Mouse (Mus musculus) CH12.LX (cell line): ENCODE measurements around the gene Cebpa. TPM values are rescaled to one million over a fixed set of nuclear protein-coding genes. Genes with fewer than 3 reads are reported as not detected.

Source experiments
- DNase-seq: peaks from one replicate; pipeline ENCODE4 v3.0.0-alpha.2; 2013; ENCODE audit errors: extremely low read depth
- H3K27ac ChIP-seq: 2 replicates; pipeline ENCODE4 v1.5.1; 2012; ENCODE audit warnings: low read depth, mild to moderate bottlenecking, control low read depth, moderate library complexity; ENCODE audit not compliant: insufficient read depth
- H3K27me3 ChIP-seq: replicated peaks from 2 replicates; pipeline ENCODE3; 2012; ENCODE audit warnings: inconsistent platforms
- H3K36me3 ChIP-seq, 2 experiments: replicated peaks in 1 of 2; 2 replicates each; pipeline versions ENCODE3 to v1.6.1; 2012; ENCODE audit warnings: inconsistent platforms in 1 of 2, low read length in 1 of 2, mild to moderate bottlenecking in 1 of 2, mixed read lengths in 1 of 2, moderate library complexity in 1 of 2; ENCODE audit not compliant: control insufficient read depth in 1 of 2, insufficient read depth in 1 of 2
- H3K4me1 ChIP-seq, 2 experiments: 2 replicates each; pipeline ENCODE4 v1.6.1; 2012; ENCODE audit warnings: inconsistent platforms in 1 of 2, moderate library complexity in 1 of 2; ENCODE audit not compliant: insufficient read depth in 2 of 2, control insufficient read depth in 1 of 2
- H3K4me2 ChIP-seq: 2 replicates; pipeline ENCODE4 v1.6.1; 2012; ENCODE audit warnings: low read depth, mild to moderate bottlenecking, control low read depth; ENCODE audit not compliant: poor library complexity, insufficient read depth, severe bottlenecking
- H3K4me3 ChIP-seq, 3 experiments: fragments of 150-350 bp in 1 of 3; sonication (generic) in 1 of 3; replicated peaks in 1 of 3; 2 replicates each; pipeline versions ENCODE3 to v1.5.1; 2011 to 2012; ENCODE audit warnings: low read depth in 2 of 3, low read length in 2 of 3, mild to moderate bottlenecking in 2 of 3, moderate library complexity in 2 of 3, control low read depth in 1 of 3, improper control_type of control experiment in 1 of 3, inconsistent platforms in 1 of 3, mixed read lengths in 1 of 3; ENCODE audit not compliant: poor library complexity in 1 of 3
- H3K79me2 ChIP-seq: replicated peaks from 2 replicates; pipeline ENCODE4 v1.6.1; 2012; ENCODE audit warnings: mild to moderate bottlenecking, moderate library complexity; ENCODE audit not compliant: control insufficient read depth, poor library complexity, insufficient read depth, severe bottlenecking; ENCODE audit errors: extremely low read depth
- H3K9ac ChIP-seq: 2 replicates; pipeline ENCODE4 v1.6.1; 2012; ENCODE audit warnings: low read depth, mild to moderate bottlenecking, control low read depth, moderate library complexity; ENCODE audit not compliant: insufficient read depth
- H3K9me3 ChIP-seq: replicated peaks from 2 replicates; pipeline ENCODE3; 2012; ENCODE audit warnings: low read length, inconsistent platforms, mixed read lengths
- CTCF ChIP-seq, 2 experiments: IDR thresholded peaks in 1 of 2; conservative IDR thresholded peaks in 1 of 2; 2 replicates each; pipeline ENCODE4 v1.5.1; 2011 to 2012; ENCODE audit warnings: low read depth in 2 of 2, low read length in 2 of 2, improper control_type of control experiment in 1 of 2, inconsistent platforms in 1 of 2, mild to moderate bottlenecking in 1 of 2, moderate library complexity in 1 of 2
- GABPA ChIP-seq: IDR thresholded peaks from 2 replicates; pipeline ENCODE4 v1.6.1; 2012; ENCODE audit warnings: low read depth, low read length, improper control_type of control experiment, inconsistent platforms; ENCODE audit not compliant: insufficient replicate concordance
- JUND ChIP-seq: conservative IDR thresholded peaks from 2 replicates; pipeline ENCODE4 v1.6.1; 2011; ENCODE audit warnings: low read depth, low read length, improper control_type of control experiment
- KAT2A ChIP-seq: IDR thresholded peaks from 2 replicates; pipeline ENCODE4 v1.6.1; 2012; ENCODE audit warnings: low read length, improper control_type of control experiment, inconsistent platforms; ENCODE audit not compliant: insufficient replicate concordance
- MAFK ChIP-seq: IDR thresholded peaks from 2 replicates; pipeline ENCODE4 v1.6.1; 2011; ENCODE audit warnings: low read length, improper control_type of control experiment; ENCODE audit not compliant: insufficient replicate concordance
- MAX ChIP-seq: IDR thresholded peaks from 2 replicates; pipeline ENCODE4 v1.6.1; 2011; ENCODE audit warnings: low read length, improper control_type of control experiment
- MAZ ChIP-seq: IDR thresholded peaks from 2 replicates; pipeline ENCODE4 v1.6.1; 2012; ENCODE audit warnings: low read depth, mild to moderate bottlenecking, inconsistent platforms, low read length, improper control_type of control experiment, moderate library complexity
- MEF2A ChIP-seq: IDR thresholded peaks from 2 replicates; pipeline ENCODE4 v1.6.1; 2014; ENCODE audit warnings: low read depth, mild to moderate bottlenecking, inconsistent platforms, low read length, improper control_type of control experiment, borderline replicate concordance
- MXI1 ChIP-seq: IDR thresholded peaks from 2 replicates; pipeline ENCODE4 v1.6.1; 2011; ENCODE audit warnings: mild to moderate bottlenecking, low read depth, low read length, improper control_type of control experiment
- PAX5 ChIP-seq: IDR thresholded peaks from 2 replicates; pipeline ENCODE4 v1.6.1; 2012; ENCODE audit warnings: low read length, inconsistent platforms, mixed read lengths
- RCOR1 ChIP-seq: conservative IDR thresholded peaks from 2 replicates; pipeline ENCODE4 v1.6.1; 2012; ENCODE audit warnings: low read depth, mild to moderate bottlenecking, inconsistent platforms, low read length, improper control_type of control experiment
- SIN3A ChIP-seq: IDR thresholded peaks from 2 replicates; pipeline ENCODE4 v1.6.1; 2012; ENCODE audit warnings: low read length, improper control_type of control experiment, inconsistent platforms
- SMC3 ChIP-seq: IDR thresholded peaks from 2 replicates; pipeline ENCODE4 v1.6.1; 2011; ENCODE audit warnings: low read depth, low read length, improper control_type of control experiment
- UBTF ChIP-seq: IDR thresholded peaks from 2 replicates; pipeline ENCODE4 v1.6.1; 2012; ENCODE audit warnings: low read depth, mild to moderate bottlenecking, inconsistent platforms, low read length, improper control_type of control experiment, moderate library complexity
- dilution Hi-C: fragments of 300-500 bp; cut with MboI; formaldehyde crosslinking; loops from 2 replicates; pipeline ENCODE4 v1.14.3; 2020; ENCODE audit warnings: low sequenced_read_pairs; ENCODE audit not compliant: extremely low pct_unique_long_range_greater_than_20kb, extremely low pct_ligation_motif_present
- in situ Hi-C: fragments of 300-500 bp; cut with MboI; formaldehyde crosslinking; loops from 3 replicates; pipeline ENCODE4 v1.14.3; 2019; ENCODE audit warnings: low sequenced_read_pairs, low pct_ligation_motif_present, low pct_unique_long_range_greater_than_20kb, mixed read lengths
- polyA plus RNA-seq: library from polyadenylated mRNA; unstranded; fragments of >175 nt; gene quantifications from 2 replicates; pipeline ENCODE4 v1.2.1, GENCODE M21; 2012; ENCODE audit warnings: low read depth; ENCODE audit not compliant: insufficient read length
- total RNA-seq, 2 experiments: library from RNA; depleted of rRNA; stranded (reverse); fragments of 300-350 nt in 1 of 2; fragments of >200 nt in 1 of 2; gene quantifications; 2 replicates each; pipeline ENCODE4 v1.2.3; 2012 to 2014

Cebpa gene
- total and polyA plus RNA-seq, 3 experiments, result not detected

- TF ChIP-seq MXI1 (no peak), SIN3A (no peak), UBTF (no peak), KAT2A (no peak), SMC3 (no peak), GABPA (no peak), JUND (no peak)
- dilution Hi-C loops (no loop called here), in situ Hi-C loops (no loop called here)
- no peak overlapping the region for H3K9ac ChIP-seq
- H3K9me3 ChIP-seq, result peaks cover 8% of the 10 kb centered on the region
- H3K4me1 ChIP-seq, result peaks cover 3 to 29% of the 10 kb centered on the region in 2 experiments
- no peak overlapping the region for H3K27ac ChIP-seq
- H3K4me3 ChIP-seq, result no peak overlapping the region
- no peaks in the 10 kb centered on the region for H3K27me3 ChIP-seq
- peak; percentile 34 for DNase-seq
- no peaks in the 10 kb centered on the region for H3K36me3 ChIP-seq
- no peaks in the 10 kb centered on the region for H3K79me2 ChIP-seq
- H3K4me2 ChIP-seq, result no peak overlapping the region
These were observed 5.7 kb downstream of the Cebpa start for GRCm38 (mm10) chr7:35124745-35125144.

DNA sequence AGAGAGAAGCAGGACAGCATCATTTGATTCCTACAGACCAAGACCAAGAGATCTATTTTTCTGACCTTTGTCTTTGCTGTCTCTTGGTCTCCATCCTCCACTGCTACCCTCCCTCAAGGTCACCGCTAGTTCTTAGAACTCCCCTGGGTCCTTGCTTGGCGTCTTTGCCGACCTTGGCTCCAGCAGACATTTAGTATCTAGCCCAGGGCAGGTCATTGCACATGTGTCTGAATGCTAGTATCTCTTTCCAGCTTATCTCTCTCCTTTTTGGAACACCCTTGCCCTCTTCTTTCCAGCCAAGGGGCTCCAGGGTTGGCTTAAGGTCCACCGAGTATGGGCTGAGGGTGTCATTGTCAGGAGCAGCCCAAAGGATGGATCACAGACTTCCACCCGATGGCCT is 6.9 kb downstream of the Cebpa start:
- no peaks in the 10 kb centered on the region for H3K79me2 ChIP-seq
- no peak for TF ChIP-seq MAZ
- no peak for TF ChIP-seq MAFK
- TF ChIP-seq, all 38 proteins: peak for 0
- Histone ChIP-seq H3K4me2 (no peak overlapping the region), H3K27ac (no peak overlapping the region), H3K9me3 (no peaks in the 10 kb centered on the region), H3K36me3 (no peaks in the 10 kb centered on the region), H3K9ac (no peak overlapping the region), H3K27me3 (no peaks in the 10 kb centered on the region), H3K4me3 (no peak overlapping the region), H3K4me1 (peaks cover 3 to 29% of the 10 kb centered on the region in 2 experiments)
- no peak for DNase-seq
- in situ Hi-C loops (no loop called here), dilution Hi-C loops (no loop called here)

GRCm38 (mm10) chr7:35127001-35127400 is 7.9 kb downstream of the Cebpa start:
- no peak for DNase-seq
- no peak overlapping the region for H3K9ac ChIP-seq
- no peaks in the 10 kb centered on the region for H3K27me3 ChIP-seq
- H3K36me3 ChIP-seq, result no peaks in the 10 kb centered on the region
- peaks cover 3 to 29% of the 10 kb centered on the region in 2 experiments for H3K4me1 ChIP-seq
- H3K4me3 ChIP-seq, result no peak overlapping the region
- in situ Hi-C loops, result no loop called here
- no peak for TF ChIP-seq PAX5
- TF ChIP-seq MAX, result no peak
- no peak for TF ChIP-seq UBTF
- TF ChIP-seq MEF2A, result no peak
- TF ChIP-seq RCOR1, result no peak
- TF ChIP-seq CTCF (conservative IDR thresholded peaks at IDR 0.05 in 1 of 2, IDR thresholded peaks at IDR 0.05 in 1 of 2; ENCODE audit: low read depth in 2 of 2, low read length in 2 of 2), result no peak
- H3K9me3 ChIP-seq, result peaks cover 2% of the 10 kb centered on the region
- dilution Hi-C loops, result no loop called here
- no peaks in the 10 kb centered on the region for H3K79me2 ChIP-seq
- no peak overlapping the region for H3K4me2 ChIP-seq
- no peak overlapping the region for H3K27ac ChIP-seq
